Mouse (Mus musculus): ENCODE data around the gene Agfg2. TPM values are rescaled to one million over a fixed set of nuclear protein-coding genes. Genes with fewer than 3 reads are reported as not detected.

Gene Agfg2
- polyA plus RNA-seq, 1 experiment from 2014 or later, result 23.5 TPM

DNA sequence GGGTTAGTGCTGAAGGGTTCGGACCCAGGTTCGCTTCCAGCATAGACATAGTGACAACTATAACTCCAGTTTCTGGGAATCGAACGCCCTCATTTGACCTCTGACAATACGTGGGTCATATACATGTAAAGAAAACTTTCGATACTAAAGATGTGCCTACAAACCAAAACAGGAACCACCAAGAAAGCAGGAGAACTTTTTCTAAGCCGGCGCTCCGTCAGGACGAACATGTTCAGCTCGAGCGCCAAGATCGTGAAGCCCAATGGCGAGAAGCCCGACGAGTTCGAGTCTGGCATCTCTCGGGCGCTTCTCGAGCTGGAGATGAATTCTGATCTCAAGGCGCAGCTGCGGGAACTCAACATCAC, 83.2 kb downstream of the Agfg2 start:
- Histone ChIP-seq H3K9ac (ENCODE audit: low read length) (peak overlapping the region; percentile 76), H3K27me3 (ENCODE audit: control insufficient read depth, insufficient read depth, low read length) (no peaks in the 10 kb centered on the region), H3K4me2 (ENCODE audit: low read depth, low read length, severe bottlenecking) (peak overlapping the region; percentile 67), H3K27ac (ENCODE audit: low read depth, low read length) (no peak overlapping the region), H3K4me3 (ENCODE audit: low read depth, low read length) (peak overlapping the region; percentile 58), H3K36me3 (ENCODE audit: control insufficient read depth, insufficient read depth, low read length) (no peaks in the 10 kb centered on the region), H3K9me3 (ENCODE audit: control insufficient read depth, low read length) (no peaks in the 10 kb centered on the region), H3K4me1 (replicated peaks; ENCODE audit: control insufficient read depth, insufficient read depth, low read length) (no peaks in the 10 kb centered on the region; the same call in 1 of the 2 replicates)
- under 1% methylated on average over 22 of the region's 22 CpGs for WGBS
- ATAC-seq (replicated peaks; ENCODE audit: low FRiP score), result no peak
- DNase-seq (ENCODE audit: low spot score), result no peak

DNA sequence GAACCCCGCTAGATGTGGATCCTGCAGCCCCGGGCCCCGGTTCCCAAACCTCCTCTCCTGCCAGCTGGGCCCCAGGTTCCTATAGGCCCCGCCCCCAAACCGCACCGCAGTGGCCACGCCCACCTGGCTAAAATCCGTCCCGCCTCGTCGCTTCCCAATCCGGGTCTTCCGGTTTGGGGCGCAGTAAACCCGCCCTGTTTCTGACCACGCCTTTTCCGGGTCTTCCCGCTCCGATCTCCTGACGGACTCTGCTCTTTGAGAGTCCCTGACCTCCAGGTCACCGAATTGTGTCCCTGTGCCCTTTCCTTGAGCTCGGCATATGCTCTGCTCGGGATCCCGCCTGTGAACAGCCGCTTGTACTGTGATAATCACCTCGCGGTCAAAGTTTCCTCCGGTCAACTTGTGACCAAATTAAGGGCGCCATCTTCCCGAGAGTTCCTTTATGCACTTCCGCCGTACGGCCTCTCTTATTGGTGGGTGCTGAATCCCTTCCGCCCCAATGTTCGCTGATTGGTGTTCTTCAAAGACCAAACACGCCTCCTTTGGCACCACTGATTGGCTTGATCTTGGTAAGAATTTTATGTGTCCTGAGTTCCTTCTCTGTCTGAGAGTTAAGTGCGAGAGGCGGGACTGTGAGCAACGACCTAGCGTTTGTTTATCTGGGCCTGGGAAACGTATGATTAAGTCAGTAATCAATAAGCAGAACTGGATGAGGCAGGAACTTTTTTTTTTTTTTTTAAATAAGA, 83.7 kb downstream of the Agfg2 start, which contains the start of gene Mospd3:
Gene Mospd3 (minus strand): TSS at position 440 of the 746 bp plus-strand sequence.
- DNase-seq (ENCODE audit: low spot score), result peak; percentile 97

More for the DNA sequence above, 83.7 kb downstream of the Agfg2 start, which contains the start of gene Mospd3:
- H3K27ac ChIP-seq (ENCODE audit: low read depth, low read length), result peak within 1 kb of the TSS; percentile 60
- H3K4me3 ChIP-seq (ENCODE audit: low read depth, low read length), result peak within 1 kb of the TSS; percentile 58
- no peaks in the 10 kb centered on the region for H3K36me3 ChIP-seq (ENCODE audit: control insufficient read depth, insufficient read depth, low read length)
- H3K4me1 ChIP-seq (replicated peaks; ENCODE audit: control insufficient read depth, insufficient read depth, low read length), result no peaks in the 10 kb centered on the region; the same call in 1 of the 2 replicates
- H3K27me3 ChIP-seq (ENCODE audit: control insufficient read depth, insufficient read depth, low read length), result no peaks in the 10 kb centered on the region
- H3K4me2 ChIP-seq (ENCODE audit: low read depth, low read length, severe bottlenecking), result peak within 1 kb of the TSS; percentile 87
- peak; percentile 96 for ATAC-seq (replicated peaks; ENCODE audit: low FRiP score)
- H3K9me3 ChIP-seq (ENCODE audit: control insufficient read depth, low read length), result no peaks in the 10 kb centered on the region
- H3K9ac ChIP-seq (ENCODE audit: low read length), result peak within 1 kb of the TSS; percentile 76
- WGBS, result under 1% methylated on average over 41 of the region's 41 CpGs

Other genes starting within 250 kb of the Agfg2 start
- gene Zan, start 207.7 kb downstream of the Agfg2 start, polyA plus RNA-seq (2014; fragmentation: Nextera tagmentation; extraction: Ambion mirVana), result 0.11 and 0.15 TPM in 2 replicates
- 55.9 and 62.4 TPM in 2 replicates for gene Pop7, start 182.2 kb downstream of the Agfg2 start, polyA plus RNA-seq (2014; fragmentation: Nextera tagmentation; extraction: Ambion mirVana)
- 14.0 and 14.9 TPM in 2 replicates for gene Gigyf1, start 166.2 kb downstream of the Agfg2 start, polyA plus RNA-seq (2014; fragmentation: Nextera tagmentation; extraction: Ambion mirVana)
- gene Epo, start 151.5 kb downstream of the Agfg2 start, polyA plus RNA-seq (2014; fragmentation: Nextera tagmentation; extraction: Ambion mirVana), result 0.40 and 0.84 TPM in 2 replicates
- 410 and 508 TPM in 2 replicates for gene Gnb2, start 151.2 kb downstream of the Agfg2 start, polyA plus RNA-seq (2014; fragmentation: Nextera tagmentation; extraction: Ambion mirVana)
- 20.5 and 22.8 TPM in 2 replicates for gene Actl6b, start 131.2 kb downstream of the Agfg2 start, polyA plus RNA-seq (2014; fragmentation: Nextera tagmentation; extraction: Ambion mirVana)
- 1.2 and 2.1 TPM in 2 replicates for gene Tfr2, start 114.9 kb downstream of the Agfg2 start, polyA plus RNA-seq (2014; fragmentation: Nextera tagmentation; extraction: Ambion mirVana)
- 20.3 and 22.8 TPM in 2 replicates for gene Mospd3, start 83.7 kb downstream of the Agfg2 start, polyA plus RNA-seq (2014; fragmentation: Nextera tagmentation; extraction: Ambion mirVana)
- gene Pcolce, start 70.9 kb downstream of the Agfg2 start, polyA plus RNA-seq (2014; fragmentation: Nextera tagmentation; extraction: Ambion mirVana), result 54.8 and 63.0 TPM in 2 replicates
- 0.12 and 0.17 TPM in 2 replicates for gene Fbxo24, start 55.7 kb downstream of the Agfg2 start, polyA plus RNA-seq (2014; fragmentation: Nextera tagmentation; extraction: Ambion mirVana)
- gene Lrch4, start 55.6 kb downstream of the Agfg2 start, polyA plus RNA-seq (2014; fragmentation: Nextera tagmentation; extraction: Ambion mirVana), result 29.8 and 38.0 TPM in 2 replicates
- gene Gm20605, start 55.6 kb downstream of the Agfg2 start, polyA plus RNA-seq (2014; fragmentation: Nextera tagmentation; extraction: Ambion mirVana), result 9.9 and 15.3 TPM in 2 replicates
- 9.3 and 10.7 TPM in 2 replicates for gene Sap25, start 43.4 kb downstream of the Agfg2 start, polyA plus RNA-seq (2014; fragmentation: Nextera tagmentation; extraction: Ambion mirVana)
- 0.25 TPM in 1 of 2 replicates, not detected in the other for gene Irs3, start 39.0 kb downstream of the Agfg2 start, polyA plus RNA-seq (2014; fragmentation: Nextera tagmentation; extraction: Ambion mirVana)
- 3.8 and 4.4 TPM in 2 replicates for gene Nyap1, start 56.9 kb upstream of the Agfg2 start, polyA plus RNA-seq (2014; fragmentation: Nextera tagmentation; extraction: Ambion mirVana)
- gene Tsc22d4, start 61.0 kb upstream of the Agfg2 start, polyA plus RNA-seq (2014; fragmentation: Nextera tagmentation; extraction: Ambion mirVana), result 81.1 and 83.5 TPM in 2 replicates
- 72.8 and 77.9 TPM in 2 replicates for gene Ppp1r35, start 94.1 kb upstream of the Agfg2 start, polyA plus RNA-seq (2014; fragmentation: Nextera tagmentation; extraction: Ambion mirVana)
- 11.9 and 12.4 TPM in 2 replicates for gene Mepce, start 102.9 kb upstream of the Agfg2 start, polyA plus RNA-seq (2014; fragmentation: Nextera tagmentation; extraction: Ambion mirVana)
- gene Zcwpw1, start 103.1 kb upstream of the Agfg2 start, polyA plus RNA-seq (2014; fragmentation: Nextera tagmentation; extraction: Ambion mirVana), result 18.1 and 21.2 TPM in 2 replicates
- gene Pilra, start 151.6 kb upstream of the Agfg2 start, polyA plus RNA-seq (2014; fragmentation: Nextera tagmentation; extraction: Ambion mirVana), result 0.13 and 0.32 TPM in 2 replicates
- gene Pilrb1, start 173.4 kb upstream of the Agfg2 start, polyA plus RNA-seq (2014; fragmentation: Nextera tagmentation; extraction: Ambion mirVana), result not detected in 2 replicates
- not detected in 2 replicates for gene Pilrb2, start 187.1 kb upstream of the Agfg2 start, polyA plus RNA-seq (2014; fragmentation: Nextera tagmentation; extraction: Ambion mirVana)
- not detected in 2 replicates for gene Cyp3a13, start 236.9 kb upstream of the Agfg2 start, polyA plus RNA-seq (2014; fragmentation: Nextera tagmentation; extraction: Ambion mirVana)

Data from forebrain, embryonic 11.5 days (tissue).